Comparison of ENCODE assay signal across 22 mouse cellular contexts in the genomic region with DNA sequence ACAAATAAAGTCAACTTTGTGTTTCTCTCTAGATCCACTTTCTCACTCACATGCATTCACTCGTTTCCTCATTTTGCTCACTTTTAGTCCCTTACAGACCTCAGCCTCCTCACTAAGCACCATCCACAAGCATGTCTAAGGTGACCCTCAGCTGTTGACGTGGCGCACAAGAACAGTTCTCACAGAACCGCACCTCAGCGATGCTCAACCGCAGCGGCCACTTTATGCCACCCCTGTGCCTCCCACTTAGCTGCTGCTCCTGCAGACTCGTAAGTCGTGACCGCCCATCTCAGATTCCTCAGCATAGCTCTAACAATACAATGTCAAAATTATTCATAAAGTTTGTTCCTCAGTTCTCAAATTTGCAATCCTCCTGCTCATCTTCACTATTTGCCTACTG.
"Had no signal": no experiment of that assay in that cellular context is flagged by ENCODE, and none has a peak within 500 bp of the region (broad histone marks: within the 10 kb centered on the region; RNA-seq: fewer than 3 reads in every experiment).

No protein-coding gene starts in this region.

- H3K4me3 ChIP-seq: left cerebral cortex, adult 2 months; limb, embryonic 12.5 days; limb, embryonic 15.5 days; midbrain, embryonic 12.5 days; midbrain, embryonic 15.5 days; myocyte; neural tube, embryonic 13.5 days; stomach, embryonic 15.5 days had no signal

- ATAC-seq: intestine, postnatal 0 days; liver, postnatal 0 days; midbrain, embryonic 15.5 days had no signal

- DNase-seq: kidney, adult 2 months; kidney, postnatal 36 days; layer of hippocampus, postnatal 36 days; left cerebral cortex, postnatal 4 days; liver, postnatal 0 days; lung, embryonic 14.5 days; lung, postnatal 14 days; lung, postnatal 4 days; retina, postnatal 1 day; right cerebral cortex, postnatal 25 days; thymus, postnatal 25 days had no signal

- H3K27ac ChIP-seq: kidney, postnatal 0 days; left cerebral cortex, adult 2 months; limb, embryonic 12.5 days; limb, embryonic 15.5 days; liver, embryonic 14.5 days; midbrain, embryonic 12.5 days; midbrain, embryonic 15.5 days; neural tube, embryonic 13.5 days; stomach, embryonic 15.5 days had no signal

- H3K27me3 ChIP-seq: limb, embryonic 12.5 days; limb, embryonic 15.5 days; midbrain, embryonic 12.5 days; midbrain, embryonic 15.5 days; neural tube, embryonic 13.5 days; stomach, embryonic 15.5 days had no signal
